Mouse (Mus musculus): Measurements from ENCODE around the gene Iqcc.

The Iqcc gene

DNA sequence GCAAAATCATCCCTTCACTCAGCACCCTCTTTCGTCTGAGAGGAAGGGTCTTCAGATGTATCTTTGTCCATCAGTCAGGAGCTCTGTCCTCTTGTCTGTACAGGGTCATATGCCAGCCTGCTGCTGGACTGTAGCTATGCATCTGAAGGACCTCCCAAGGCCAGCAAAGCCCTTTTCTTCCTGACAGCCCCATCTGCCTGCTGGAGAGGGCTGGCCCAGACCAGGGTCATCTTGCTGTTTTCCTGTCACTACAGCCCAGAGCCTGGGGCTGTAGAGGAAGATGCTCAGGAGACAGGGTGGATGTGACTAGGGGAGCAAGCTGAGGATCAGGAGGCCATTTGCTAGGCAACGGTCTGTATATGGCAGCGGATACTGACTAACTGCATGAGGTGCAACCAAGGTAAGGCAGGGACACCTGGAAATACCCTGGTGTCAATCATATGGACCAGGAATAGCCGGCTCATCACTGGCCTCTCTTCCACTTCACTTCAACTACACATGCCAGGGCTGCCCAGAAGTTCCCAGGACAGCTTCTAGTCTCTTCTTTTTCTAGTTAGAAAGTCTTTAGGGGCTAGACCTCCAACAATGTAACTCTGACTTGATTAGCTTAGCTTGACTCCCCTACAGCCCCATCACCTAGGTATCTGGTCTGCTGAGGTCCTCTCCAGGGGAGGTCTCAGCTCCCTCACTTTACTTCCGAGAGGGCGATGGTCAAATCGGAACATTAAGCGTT, 4.1 kb upstream of the Iqcc start:
- in situ Hi-C loops (cut with MboI; ENCODE audit: low sequenced_read_pairs): loop anchor here (25.0 kb wide), 1 partner anchor 261 kb away; no protein-coding TSS in a partner anchor

DNA sequence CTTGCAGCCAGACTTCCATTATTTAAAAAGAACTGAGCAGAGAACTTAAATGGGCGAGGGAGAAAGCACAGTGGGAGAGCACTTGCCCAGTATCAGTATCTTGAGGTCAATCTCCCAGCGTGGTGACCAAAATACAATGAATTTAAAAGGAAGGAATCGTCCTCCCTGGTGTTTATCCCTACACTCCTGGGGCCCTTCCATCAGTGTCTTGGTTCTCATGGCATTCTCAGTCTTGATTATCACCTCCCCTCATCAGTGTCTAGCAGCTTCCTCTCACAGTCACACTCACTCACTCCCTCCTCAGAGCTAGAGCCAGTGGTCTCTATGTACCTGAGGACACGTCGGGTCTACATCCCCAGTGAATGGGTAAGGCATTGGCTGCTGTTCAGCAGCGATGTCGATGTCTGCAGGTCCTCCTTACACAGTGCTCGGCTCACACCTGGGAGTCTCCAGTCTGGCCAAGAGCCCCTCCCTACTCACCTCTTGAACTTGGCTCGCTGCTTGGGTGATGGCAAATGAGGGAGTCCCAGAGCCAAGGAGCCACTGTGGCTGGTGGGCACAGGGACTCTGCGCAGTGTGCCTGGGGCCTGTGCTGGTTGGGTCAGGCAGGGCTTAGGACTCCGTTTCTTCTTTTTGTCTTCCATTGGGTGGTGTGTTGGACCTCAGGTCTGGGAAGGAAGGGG, 3.4 kb upstream of the Iqcc start:
- in situ Hi-C loops (cut with MboI; ENCODE audit: low sequenced_read_pairs): loop anchor here (25.0 kb wide), 1 partner anchor 260 kb away; no protein-coding TSS in a partner anchor

DNA sequence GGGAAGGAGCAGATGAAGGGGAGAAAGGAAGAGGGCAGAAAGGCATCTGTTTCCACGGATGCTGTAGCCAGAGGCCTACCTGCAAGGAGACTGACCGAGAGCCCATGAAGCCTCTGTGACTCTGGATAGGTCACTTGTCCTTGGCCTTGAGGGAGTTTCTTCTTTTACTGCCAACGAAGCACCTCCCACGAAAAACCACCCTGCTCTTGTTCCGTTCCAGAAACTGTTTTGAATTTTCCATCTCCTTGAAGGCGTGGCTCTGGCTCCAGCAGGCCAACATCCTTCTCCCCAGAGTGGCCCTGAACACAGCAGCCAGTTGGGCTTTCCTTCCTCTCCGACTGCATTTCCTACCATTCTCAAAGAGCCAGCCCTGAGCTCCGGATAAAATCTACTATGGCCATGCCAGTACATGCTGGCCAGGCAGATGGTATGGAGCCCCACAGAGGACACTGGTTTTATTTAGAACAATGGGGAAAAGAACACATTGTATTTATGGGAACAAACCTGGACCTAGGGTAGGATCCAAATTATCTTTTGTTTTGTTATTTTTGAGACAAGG, 2.5 kb upstream of the Iqcc start:
- in situ Hi-C loops (cut with MboI; ENCODE audit: low sequenced_read_pairs): loop anchor here (25.0 kb wide), 1 partner anchor 259 kb away; no protein-coding TSS in a partner anchor

DNA sequence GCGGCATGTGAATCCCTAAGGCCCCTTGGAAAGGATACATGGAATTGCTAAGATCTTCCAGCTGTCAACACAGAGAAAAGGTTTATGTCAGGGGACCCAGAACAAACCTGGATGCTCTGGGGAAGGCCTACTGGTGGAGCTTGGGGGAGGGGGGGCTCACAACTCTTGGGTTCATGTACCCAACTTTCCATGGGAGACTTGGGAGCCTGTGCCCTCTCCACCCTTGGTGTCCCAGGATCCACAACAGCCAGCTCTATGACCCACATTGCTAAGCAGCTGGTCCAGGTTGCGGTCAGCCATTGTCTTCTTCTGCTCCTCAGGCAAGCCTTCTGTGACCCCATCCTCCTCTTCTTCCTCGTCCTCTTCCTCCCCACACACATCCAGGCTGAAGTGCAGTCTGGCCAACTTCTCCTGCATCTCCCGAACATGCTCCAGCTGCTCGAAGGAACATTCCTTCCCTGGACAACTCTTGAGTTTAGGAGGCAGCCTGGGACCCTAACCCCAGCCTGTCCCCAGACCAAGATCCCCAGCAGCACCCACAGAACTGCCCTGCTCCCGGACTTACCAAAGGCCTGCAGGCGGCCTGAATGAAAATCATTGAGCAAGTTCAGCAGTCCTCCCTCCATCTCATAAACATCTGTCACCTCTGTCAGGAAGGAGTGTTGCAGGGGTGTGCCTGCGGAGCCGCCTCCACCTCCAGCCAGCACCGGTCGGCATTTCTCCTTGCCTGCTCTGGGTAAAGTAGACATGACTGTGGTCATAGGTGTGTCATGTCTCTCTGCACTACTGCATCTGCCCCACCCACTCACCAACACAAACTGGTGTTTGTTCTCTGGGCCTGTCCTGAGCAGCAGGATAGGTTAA, 1.8 kb upstream of the Iqcc start:
- in situ Hi-C loops (cut with MboI; ENCODE audit: low sequenced_read_pairs): loop anchor here (25.0 kb wide), 1 partner anchor 258 kb away; no protein-coding TSS in a partner anchor

DNA sequence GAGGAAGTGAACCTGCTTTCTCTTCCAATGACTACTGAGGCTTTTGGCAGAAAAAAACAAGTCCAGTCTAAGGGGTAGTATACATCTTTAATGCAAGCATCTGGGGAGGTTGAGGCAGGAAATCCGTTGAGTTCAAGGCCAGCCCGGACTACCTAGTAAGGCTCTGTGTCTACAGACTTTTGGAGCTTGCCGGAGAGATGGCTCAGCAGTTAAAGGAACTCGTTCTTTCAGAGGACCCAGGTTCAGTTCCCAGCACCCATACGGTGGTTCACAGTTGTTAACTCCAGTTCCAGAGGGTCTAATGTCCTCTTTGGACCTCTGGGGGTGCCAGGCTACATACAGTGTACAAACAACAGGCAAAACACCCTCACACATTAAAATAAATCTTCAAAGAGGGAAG, 868 bp downstream of the Iqcc start:
- in situ Hi-C loops (cut with MboI; ENCODE audit: low sequenced_read_pairs): loop anchor here (25.0 kb wide), 1 partner anchor 256 kb away; no protein-coding TSS in a partner anchor

DNA sequence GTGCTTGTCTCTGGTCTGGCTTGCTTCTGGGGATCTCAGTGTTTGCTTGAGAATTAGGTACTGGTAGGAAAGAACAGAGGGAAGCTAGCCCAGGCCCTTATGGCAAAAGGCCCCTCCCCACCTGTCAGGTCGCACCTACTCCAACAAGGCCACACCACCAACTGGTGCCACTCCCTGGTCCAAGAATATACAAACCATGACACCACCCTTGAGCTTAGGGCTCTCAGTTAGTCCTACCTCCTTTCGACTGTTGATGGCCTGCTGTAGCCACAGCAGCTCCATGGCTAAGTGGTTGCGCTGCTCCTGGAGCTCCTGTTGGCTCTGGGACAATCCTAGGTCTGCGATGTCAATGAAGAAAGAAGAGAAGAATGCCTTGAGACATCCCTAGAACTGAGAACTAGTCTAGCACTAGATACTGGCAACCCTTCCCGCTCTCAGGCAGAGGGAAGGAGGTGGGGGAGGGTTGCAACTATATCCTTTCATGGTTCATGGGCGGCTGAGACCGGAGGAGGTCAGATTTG, 1.7 kb downstream of the Iqcc start:
- in situ Hi-C loops (cut with MboI; ENCODE audit: low sequenced_read_pairs): loop anchor here (25.0 kb wide), 1 partner anchor 255 kb away; no protein-coding TSS in a partner anchor

DNA sequence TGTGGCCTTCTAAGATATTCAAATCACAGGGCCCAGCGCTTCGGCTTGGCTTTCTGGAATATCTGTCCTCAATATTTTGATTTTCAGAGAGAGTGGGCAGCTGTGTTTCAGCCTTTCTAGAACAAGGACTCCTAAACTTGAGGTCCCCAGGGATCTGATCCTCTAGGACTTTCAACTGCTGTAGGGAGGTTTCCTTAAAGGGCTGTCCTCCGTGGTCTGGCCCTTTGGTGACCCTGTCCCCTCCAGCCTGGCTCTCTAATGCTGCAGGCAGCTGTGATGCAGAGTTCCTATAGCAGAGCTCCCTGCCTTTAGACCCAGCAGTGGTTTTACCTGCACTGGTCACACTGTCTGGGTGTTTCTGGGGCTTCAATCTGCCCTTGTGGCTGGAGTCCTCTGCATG, 2.3 kb downstream of the Iqcc start:
- in situ Hi-C loops (cut with MboI; ENCODE audit: low sequenced_read_pairs): loop anchor here (25.0 kb wide), 1 partner anchor 254 kb away; no protein-coding TSS in a partner anchor

DNA sequence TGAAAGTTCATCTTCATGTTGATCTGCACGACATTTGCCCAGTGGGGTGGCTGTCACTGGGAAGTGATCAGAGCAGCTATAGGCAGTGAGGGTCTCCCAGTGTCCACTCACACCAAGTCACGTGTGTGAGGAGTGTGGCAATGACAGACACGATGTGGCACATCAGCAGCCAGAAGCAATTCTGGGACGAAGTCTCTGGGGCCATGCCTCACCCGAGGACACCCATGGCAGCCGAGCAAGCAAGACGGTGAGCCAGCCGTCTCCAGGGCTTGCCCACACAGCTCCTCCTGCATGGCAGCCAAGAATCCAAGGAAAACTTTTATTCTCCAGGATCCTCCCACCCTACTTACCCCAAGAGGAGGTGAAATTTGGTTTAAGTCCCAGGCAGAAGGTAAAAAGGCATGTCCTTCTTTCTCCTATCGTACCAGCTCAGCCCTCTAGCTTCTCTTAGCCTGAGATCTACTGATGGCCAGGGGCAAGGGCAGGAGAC, 3.1 kb downstream of the Iqcc start:
- in situ Hi-C loops (cut with MboI; ENCODE audit: low sequenced_read_pairs): loop anchor here (25.0 kb wide), 1 partner anchor 254 kb away; no protein-coding TSS in a partner anchor

DNA sequence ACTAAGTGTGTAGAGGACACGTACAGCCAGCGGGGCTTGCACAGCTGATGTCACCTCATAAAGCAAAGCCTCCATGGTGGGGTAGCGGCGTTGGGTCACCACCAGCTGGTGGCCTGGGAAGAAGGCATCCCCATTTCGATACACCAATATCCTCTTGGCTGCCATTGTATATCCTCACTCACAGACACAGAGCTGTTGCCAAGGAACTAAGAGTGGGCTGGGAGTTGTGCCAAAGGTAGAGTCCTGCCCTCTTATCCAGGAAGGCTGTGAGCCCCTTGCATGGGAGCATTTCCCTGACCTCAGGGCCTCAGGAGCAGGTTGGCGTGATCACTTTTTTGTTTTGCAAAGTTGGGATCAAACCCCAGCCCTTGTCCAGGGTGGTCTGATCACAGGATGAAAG, 4.8 kb downstream of the Iqcc start, which contains the start of gene Dcdc2b:
TSS of gene Dcdc2b (minus strand) at position 165 of the 400 bp plus-strand sequence.
- in situ Hi-C loops (cut with MboI; ENCODE audit: low sequenced_read_pairs): loop anchor here (25.0 kb wide), 1 partner anchor 252 kb away; no protein-coding TSS in a partner anchor

DNA sequence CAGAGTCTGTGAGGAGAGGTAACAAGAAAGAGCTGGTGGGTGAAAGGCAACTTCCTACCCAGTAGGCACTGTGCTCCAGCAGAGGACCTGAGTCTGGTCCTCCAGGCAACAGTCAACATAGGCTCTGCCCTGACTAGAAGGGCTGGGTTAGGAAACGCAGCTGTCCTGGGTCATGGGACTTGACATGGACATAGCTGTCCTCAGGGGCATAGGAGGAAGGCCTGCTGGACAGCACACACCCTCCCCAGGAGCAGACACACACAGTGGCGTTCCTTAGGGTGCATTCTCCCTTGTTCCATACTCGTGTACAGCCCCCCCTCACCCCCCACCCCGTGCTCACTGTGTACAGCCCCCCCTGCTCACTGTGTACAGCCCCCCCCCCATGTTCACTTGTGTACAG, 8.4 kb downstream of the Iqcc start:
- in situ Hi-C loops (cut with MboI; ENCODE audit: low sequenced_read_pairs): loop anchor here (25.0 kb wide), 1 partner anchor 248 kb away; no protein-coding TSS in a partner anchor

DNA sequence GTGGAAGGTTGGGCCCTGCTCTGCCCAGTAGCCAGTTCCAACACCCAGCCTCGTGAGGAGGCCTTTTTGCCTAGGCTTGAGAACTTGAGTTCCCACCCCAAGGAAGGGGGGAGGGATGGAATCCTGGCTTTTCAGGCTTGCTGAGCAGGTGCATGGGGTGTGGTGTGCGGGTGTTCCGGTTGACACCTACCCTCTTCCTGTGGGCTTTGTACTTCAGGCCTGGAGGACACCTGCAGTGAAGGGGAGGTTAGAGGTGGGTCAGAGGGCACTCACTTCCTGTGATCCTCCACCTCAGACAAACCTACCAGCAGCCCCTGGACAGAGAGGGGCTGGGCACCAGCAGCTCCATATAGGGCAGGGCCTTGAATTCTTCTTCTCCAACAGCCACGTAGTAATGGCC, 8.9 kb downstream of the Iqcc start:
- in situ Hi-C loops (cut with MboI; ENCODE audit: low sequenced_read_pairs): loop anchor here (25.0 kb wide), 1 partner anchor 248 kb away; no protein-coding TSS in a partner anchor

DNA sequence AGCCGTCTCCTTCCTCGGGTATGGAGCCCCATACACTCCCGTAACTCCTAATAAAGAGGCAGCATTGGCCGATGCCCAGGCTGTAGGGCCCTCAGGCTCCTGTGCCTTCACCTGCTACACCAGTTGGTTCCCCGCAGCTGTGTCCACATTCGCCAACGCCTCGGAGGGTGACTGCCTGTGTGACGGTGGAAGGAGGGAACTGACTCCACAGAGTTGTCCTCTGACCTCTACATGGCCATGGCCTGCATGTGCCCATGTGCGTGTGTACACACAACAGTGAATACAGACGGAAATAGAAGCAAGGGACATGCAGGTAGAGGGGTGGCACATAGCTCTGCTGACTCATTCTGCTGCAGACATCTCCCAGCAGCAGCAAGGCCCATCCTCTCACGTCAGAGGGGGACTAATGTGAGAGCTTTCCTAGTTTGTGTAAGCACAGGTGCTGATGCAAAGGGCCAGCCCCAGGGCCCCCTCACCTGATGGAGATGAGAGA, 9.7 kb downstream of the Iqcc start:
- in situ Hi-C loops (cut with MboI; ENCODE audit: low sequenced_read_pairs): loop anchor here (10.0 to 25.0 kb wide), 2 partner anchors 64 to 247 kb away; partner anchors contain the start of gene Hdac1

DNA sequence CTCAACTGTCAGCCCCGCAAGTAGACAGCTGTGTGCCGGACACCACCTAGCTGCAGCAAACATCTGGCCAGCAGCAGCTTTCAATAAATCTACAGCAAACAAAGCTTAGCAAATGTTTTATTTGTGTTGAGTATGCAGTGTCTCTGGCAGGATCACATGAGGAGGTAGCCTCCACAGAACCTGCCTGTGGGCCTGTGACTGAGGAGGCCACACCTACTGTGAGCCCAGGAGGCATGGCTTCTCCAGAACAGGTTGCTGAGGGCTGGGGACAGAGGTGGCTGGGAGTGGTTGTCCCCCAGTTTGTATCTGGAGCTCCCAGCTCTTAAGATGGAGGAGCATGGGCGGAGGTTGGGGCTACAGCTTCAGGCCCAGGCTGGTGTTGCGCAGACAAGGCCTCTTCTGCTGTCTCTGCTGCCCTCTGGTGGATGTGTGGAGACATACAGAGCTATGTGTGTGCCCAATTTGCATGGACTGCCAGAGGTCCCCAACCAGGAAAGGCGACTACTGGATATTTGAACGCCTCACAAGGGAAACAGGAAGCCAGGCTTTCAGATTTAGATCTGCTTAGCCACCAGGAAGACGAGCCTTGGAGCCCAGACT, 10.4 kb downstream of the Iqcc start:
- in situ Hi-C loops (cut with MboI; ENCODE audit: low sequenced_read_pairs): loop anchor here (10.0 to 25.0 kb wide), 2 partner anchors 64 to 246 kb away; partner anchors contain the start of gene Hdac1

DNA sequence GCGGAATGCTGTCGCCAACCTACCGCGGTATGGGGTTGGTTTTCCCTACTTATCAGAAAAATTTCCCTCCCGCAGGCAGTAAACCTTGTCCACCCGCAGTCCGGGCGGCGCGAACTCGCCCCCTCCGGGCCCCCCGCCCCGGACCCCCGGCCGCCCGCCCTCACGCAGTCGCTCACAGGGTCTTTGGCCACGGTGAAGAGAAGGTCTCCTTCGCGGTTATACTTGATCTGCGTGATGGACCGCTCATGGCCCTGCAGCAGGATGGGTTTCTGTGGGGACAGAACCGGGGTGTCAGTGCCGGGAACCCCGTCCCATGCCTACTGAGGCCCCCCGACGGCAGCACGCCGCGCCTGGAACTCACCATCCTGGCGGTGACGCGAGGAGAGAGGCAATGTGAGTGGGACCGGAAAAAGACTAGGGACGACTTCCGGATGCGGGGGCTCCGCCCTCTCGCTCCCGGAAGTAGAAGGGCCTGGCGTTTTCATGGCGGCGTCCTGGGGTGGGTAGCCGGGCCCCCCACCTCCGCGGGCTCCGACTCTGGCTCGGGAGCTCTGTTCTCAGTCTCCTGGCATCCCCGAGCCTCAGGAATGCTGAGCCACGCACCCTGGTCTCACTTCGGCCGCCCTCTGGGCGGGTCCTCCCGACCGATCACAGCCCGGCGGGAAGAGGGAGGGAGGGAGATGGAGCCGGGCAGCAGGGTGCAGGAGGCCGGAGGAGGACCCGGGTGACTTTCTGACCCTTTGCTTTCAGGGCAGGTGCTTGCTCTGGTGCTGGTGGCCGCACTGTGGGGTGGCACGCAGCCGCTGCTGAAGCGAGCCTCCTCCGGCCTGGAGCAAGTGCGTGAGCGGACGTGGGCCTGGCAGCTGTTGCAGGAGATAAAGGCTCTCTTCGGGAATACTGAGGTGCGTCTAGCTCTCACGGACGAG, 18.4 kb downstream of the Iqcc start, which contains the start of the genes Eif3i and Tmem234:
TSS of gene Eif3i (minus strand) at position 416 of the 926 bp plus-strand sequence.
TSS of gene Tmem234 (plus strand) at position 436 of the 926 bp plus-strand sequence.
- in situ Hi-C loops (cut with MboI; ENCODE audit: low sequenced_read_pairs): loop anchor here (10.0 to 25.0 kb wide), 2 partner anchors 56 to 238 kb away; partner anchors contain the start of gene Hdac1

DNA sequence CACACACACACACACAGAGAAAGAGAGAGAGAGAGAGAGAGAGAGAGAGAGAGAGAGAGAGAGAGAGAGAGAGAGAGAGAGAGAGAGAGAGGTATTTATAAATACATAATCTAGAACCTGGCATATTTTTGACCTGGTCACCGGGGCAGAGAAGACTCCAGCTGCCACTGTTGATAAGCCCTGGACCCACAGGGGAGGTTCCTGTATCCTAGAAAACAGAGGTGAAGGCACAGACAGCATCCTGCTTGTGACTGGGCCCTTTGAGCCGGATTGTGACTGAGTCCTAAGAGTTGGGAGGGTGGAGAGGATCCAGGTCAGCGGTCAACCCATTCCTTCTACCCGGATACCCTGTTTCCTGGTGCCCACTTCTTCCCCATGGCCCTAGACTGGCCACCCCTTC, 30.0 kb downstream of the Iqcc start:
- in situ Hi-C loops (cut with MboI; ENCODE audit: low sequenced_read_pairs): no loop called here

DNA sequence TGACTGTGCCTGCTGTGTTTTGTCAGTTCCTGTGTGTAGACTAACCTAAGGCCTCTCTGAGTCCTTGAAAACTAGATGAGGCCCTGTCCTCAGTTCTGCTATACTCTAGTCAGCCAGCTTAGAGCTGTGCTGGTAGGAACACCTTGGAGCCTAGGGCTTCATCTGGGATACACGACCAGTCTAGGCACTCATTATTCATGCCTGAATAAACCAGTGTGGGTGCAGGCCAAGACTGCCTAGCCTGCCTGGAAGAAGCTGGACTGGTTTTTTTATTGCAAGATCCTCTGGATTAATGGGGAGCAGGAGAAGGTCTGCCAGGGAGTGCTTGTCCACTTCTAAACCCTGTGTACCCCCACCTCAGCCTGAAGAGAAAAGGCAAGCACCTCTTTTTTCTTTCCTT, 32.0 kb downstream of the Iqcc start:
- in situ Hi-C loops (cut with MboI; ENCODE audit: low sequenced_read_pairs): no loop called here

DNA sequence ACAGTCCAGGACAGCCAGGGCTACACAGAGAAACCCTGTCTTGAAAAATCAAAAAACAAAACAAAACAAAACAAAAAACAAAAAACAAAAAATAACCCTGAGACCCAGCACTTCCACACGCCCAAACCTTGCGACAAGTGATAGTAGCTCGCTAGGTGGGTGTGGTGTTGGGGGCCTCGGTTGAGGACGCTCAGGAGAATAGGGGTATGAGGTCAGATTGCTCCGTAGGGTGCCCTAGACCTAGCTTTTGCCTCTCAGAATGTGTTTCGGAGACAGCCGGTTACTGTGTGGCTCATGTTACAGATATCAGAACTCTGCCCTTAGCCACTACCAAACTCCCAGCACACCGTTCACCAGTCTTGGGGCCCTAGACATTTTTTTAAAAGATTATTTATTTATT, 33.1 kb downstream of the Iqcc start:
- in situ Hi-C loops (cut with MboI; ENCODE audit: low sequenced_read_pairs): no loop called here
